Mouse (Mus musculus): ENCODE measurements at regions not wholly inside any gene's neighbourhood (a gene's known extent, or its start where the extent isn't known, plus 50 kb on each side); places are given as distances from the start of the nearest gene placed in this dataset.
A peak's percentile ranks its signal among the peaks of the same experiment; 100 is the strongest.

DNA sequence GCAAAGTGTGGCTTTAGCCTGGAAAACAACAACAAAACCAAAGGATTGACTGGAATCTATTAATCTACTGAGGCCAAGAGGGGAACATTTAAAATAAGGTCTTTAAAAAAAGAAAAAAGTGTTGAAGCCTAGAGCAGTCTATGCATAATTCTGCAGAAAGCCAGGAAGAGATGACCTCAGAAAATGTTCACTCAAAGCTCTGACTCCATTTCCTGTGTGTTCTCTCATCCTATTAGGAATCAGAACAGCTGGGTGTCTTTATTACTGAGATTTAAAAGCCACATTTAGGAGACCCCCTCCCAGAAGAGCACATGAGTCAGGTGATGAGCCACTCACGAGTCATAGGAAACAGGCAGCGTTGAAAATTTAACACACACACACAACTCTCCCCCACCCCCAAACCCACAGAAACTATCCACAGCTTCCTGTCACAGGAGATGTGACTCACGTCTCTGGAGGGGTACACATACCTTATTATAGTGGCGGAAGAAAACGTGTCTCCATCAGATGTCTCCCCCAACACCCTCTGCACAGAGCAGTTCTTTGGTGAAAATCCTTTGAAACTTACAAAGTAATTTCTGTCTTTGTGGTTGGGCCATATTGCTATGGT, 140.2 kb upstream of the Hmga2 start:
- no peak for DNase-seq (ENCODE audit: low spot score)

DNA sequence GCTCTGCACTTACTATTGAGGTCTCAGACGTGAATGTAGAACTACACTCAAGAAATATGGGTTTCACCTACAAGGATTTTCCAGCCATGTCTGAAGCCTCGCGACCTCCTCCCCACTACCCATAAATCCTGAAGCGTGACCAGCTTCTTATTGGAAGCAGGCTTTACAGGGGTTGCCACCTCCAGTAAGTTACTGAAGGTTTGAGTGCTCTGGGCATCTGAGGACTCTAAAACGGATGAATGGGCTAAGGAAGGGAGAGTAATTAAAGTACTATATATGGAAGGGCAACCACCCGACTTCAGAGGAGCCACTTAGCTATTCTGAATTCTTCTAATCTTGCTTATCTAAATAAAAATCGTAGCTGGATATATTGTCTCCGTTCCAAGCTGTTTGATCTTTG, 136.1 kb upstream of the Hmga2 start:
- DNase-seq (ENCODE audit: low spot score): no peak

DNA sequence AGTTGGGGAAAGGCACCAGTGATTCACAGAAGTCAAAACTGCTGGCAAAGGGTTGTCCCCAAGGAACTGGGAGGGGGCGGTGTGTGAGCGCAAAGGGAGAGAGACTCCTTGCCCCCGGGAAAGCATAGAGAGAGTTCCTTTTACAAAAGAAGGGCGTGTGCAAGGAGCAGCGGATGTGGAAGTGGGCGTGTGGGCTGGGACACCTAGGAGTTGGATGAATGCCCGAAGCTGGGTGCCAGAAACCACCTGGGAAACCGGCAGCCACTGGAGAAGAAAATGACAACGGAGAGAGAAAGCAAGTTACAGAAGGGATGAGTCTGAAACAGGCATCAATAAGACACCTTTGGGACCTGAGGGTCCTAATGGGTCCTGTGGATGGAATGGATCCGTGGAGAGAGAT, 133.8 kb upstream of the Hmga2 start:
- DNase-seq (ENCODE audit: low spot score): no peak

DNA sequence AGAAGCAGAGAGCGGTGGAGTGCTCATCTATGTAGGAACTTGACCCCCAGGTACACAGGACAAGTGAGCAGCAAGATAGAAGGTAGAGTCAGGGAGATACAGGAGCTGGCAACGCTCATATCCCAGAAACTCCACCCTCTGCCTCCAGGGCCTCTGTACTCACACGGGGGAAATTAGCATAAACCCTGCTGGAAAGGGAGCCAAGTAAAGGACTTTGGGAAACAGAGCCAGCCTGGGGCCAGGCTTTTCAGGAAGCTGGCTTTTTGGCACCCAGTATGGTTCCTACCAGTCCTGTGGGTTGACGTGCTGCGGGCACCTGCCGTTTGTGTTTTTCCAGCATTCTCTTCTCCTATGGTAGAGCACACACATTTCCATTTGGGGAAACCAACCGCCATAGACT, 128.2 kb upstream of the Hmga2 start:
- DNase-seq (ENCODE audit: low spot score): no peak

DNA sequence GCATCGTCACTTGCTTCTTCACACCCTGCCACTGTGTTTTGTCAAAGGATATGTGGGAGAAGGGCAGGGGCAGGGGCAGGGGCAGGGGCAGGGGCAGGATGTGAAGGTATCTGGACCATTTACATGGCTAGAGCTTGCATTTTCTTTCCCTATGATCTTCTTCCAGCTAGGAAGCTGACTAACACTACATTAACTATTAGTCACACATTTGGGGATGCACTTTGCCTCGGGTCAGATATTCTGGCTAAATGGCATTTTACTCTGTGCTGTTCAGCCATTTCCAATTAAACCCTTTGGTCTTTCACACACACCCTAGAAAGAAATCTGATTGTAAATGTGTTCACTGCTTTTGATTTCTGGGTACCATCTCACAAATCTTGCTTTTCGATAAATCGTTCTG, 126.9 kb upstream of the Hmga2 start:
- DNase-seq (ENCODE audit: low spot score): no peak

DNA sequence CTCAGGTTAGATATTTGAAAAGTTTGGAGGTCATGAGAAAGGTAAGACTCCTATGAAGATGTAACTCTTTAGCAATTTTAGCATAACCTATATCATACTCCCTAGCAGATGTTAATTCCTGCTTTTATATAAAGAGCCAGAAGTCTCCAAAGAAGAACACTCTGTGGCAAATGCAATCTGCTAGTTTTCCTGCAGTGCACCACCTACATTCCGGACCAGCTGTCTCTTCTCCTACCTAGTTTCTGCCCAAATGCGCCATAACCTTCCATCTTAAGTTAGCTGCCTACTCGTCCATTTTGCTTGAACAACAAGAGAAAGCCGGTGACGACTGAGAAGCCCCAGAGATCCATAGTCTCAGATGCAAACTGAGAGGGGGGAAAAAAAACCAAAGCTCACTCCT, 124.5 kb upstream of the Hmga2 start:
- no peak for DNase-seq (ENCODE audit: low spot score)

DNA sequence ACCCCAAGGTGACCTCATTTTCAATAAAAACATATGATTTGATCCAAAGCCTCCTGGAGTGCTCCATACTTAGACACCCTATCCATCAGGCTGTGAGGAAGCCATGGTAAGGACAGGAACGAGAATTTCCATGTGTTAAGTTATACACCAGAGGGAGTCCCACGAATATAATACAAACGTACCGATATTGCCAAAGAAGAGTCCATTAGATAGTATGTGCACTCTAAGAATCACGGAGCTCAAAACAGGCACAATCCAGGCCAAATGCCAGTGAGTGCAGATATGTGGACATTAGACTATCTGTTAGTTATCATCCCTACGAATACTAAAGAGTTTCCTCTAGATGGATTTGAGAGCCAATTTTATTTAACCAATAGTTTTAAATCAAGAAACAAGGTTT, 123.3 kb upstream of the Hmga2 start:
- peak; percentile 37 for DNase-seq (ENCODE audit: low spot score)

DNA sequence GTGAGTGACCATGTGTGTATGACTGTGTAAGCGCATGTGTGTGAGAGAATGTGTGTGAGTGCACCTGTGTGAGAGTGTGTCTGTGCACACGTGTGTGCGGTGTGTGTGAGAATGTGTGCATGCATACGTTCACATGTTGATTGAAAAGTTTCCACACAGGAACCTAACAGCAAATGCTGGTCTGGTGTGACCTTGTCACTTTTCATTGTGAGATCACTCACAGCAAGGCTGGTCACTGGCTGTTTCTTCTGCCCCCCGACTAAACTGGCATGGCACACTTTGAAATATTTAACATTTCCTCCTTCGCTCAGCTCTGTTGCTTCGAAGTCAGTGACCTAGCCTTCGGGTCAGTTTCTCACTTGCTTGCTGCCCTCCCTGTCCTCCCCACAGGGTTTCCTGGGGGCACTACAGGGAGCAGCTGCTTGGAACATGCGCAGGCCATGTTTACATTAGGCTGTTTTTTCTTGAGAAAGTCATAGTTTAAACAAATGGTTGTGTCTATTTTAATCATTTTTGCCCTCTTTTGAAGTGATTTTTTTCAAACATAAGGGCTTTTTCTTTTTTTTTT, 121.1 kb upstream of the Hmga2 start:
- DNase-seq (ENCODE audit: low spot score): no peak

DNA sequence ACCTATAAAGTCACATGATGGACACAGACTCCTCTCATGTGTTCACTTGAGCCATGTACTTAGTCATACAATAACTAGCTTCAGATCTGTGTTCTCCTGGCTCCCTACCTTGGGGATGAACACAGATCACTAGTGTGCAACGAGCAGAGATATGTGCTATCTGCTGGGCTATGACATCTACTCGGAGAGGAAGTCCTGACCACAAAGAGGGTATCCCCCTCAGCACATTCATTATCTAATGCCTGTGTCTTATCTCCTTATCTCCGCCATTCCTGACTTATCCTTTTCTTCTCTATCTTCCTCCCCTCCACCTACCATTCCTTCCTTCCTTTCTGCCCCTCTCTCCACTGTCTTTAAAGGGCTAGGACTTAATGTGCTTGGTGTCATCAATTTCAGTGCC, 118.9 kb upstream of the Hmga2 start:
- DNase-seq (ENCODE audit: low spot score): no peak

DNA sequence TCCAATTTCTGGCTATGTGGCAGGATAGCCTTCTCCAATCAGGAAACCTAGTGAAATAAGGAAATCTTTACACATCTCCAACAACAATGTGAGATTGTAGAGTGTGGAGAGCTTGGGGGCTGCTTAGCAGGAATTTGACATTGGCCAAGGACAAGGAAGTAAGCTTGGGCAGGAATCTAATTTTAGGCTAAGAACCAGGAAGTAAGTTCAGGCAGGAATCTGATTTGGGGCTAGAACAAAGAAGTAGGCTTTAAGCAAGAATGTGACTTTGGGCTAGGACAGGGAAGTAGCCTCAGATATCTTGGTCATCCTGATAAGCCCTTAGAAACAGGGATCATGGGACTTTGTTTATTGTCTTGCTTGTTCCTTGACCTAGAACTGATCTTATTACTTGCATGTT, 117.6 kb upstream of the Hmga2 start:
- no peak for DNase-seq (ENCODE audit: low spot score)

DNA sequence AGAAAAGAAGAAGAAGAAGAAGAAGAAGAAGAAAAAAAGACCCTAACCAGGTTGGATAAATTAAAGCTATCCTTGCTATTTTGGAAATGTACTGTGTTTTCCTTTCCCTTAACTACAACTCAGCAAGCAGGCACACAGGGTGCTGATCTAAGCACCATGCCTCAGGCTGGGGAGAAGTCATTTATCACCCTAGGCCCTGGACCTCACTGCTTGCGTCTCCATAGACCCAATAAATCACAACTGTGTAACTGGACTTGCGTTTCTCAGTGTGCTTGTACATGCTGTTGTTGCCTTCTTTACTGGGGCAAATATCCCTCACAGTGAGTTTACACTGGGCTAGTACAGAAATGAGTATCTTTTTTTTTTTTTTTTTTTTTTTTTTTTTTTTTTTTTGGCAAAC, 113.4 kb upstream of the Hmga2 start:
- DNase-seq (ENCODE audit: low spot score): no peak

DNA sequence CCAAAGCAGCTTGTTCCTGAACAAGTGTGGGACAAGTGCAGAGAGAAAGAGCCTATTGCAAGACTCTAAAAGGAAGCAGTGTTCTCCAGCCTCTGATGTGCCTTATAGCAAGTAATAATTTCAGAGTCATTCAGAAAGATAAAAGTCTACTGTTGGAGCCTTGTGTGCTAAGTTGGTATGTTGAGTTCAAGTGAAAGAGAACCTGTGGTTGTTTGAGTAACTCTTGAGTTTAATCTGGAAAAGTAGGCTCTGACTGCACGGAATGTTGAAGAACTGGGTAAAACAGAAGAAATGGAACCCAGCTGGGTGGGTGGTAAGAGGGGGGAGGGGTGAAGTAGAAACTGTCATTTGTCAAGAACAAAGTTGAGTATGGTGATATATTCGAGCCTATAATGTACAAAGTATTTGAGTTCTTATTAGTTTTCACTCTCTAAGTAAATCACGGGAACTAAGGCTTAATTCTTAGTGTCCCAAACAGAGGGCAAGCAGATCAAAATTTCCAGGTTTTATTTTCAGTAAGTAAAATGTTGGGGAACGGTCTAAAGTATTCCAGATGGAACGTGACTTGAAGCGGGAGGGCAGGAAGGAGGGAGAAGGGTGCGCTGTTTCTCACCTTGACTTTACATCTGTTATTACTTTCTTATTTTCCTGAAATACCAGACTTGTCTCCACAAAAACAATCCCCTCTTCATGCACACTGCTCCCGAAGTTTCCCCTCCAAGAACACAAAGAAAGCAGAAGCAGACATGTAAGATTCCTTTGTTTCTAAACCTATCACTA, 111.8 kb upstream of the Hmga2 start:
- no peak for DNase-seq (ENCODE audit: low spot score)

DNA sequence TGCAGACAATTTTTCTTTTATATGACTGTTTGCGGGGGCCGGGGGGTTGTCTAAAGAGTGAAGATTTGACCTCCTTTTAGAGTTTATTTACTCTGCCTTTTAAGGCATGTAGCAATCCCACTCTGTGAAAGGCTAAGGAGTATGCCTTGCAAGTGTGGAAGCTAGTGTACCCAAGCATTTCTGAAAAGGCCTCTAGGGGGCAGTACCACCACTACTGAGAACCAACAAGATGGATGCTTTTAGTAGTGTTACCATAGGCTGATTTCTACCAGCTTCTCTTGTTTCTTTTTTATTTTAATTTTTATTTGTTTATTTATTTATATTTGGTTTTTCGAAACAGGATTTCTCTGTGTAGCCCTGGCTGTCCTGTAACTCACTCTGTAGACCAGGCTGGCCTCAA, 110.9 kb upstream of the Hmga2 start:
- DNase-seq (ENCODE audit: low spot score): no peak

DNA sequence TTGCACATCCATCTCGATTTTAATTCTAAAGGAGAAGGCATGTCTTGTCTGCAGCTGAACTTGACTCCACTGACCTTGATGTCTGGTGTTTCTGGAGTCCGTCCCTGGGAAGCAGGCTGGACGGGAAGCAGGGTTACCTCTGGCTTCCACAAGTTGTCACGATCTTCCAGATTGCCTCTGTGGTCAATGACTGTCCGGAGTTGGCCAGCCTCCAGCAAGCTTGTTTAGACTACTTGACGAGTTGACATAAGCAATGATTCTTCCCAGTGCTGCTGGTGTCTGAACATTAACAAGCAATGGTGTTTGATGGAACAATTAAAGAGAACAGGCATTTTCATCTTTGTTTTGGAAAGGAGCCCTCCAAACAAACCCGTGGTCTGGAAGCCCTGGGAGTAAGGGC, 106.2 kb upstream of the Hmga2 start:
- DNase-seq (ENCODE audit: low spot score): peak; percentile 89

DNA sequence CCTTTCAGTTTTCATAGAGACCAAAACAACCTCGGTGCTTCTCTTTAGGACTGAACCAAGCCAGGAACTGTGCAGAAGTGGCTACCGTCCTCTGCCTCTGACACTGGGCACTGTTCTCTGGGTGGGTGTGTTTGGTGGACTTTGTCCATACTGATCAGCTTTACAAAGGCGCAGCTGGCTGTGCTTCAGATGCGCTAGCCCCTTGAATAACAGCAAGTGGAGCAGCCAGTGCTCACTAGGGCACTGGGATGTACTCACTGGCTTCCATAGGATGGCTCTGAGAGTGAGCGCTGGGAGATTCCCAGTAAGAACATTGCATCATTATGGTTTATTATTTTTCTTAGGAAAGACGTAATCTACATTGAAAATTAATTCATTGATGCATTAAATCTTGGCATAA, 105.3 kb upstream of the Hmga2 start:
- DNase-seq (ENCODE audit: low spot score): no peak

DNA sequence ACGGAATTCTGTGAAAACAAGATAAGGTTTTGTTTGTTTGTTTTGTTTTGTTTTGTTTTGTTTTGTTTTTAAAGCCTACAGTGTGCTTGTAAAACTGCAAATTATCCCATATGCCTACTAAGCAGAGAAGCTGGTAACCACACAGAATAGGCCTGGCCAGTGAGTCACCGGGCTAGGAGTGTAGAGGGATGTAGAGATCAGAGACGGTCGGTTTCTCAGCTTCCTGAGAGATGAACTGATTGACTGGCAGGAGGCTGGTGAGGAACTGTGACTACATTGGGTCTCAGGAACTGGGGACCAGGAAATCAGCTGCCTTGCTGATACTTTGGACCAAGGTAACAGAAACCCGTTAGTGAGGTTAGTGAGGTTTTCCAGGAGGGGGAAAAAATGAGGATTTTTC, 100.6 kb upstream of the Hmga2 start:
- DNase-seq (ENCODE audit: low spot score): no peak

DNA sequence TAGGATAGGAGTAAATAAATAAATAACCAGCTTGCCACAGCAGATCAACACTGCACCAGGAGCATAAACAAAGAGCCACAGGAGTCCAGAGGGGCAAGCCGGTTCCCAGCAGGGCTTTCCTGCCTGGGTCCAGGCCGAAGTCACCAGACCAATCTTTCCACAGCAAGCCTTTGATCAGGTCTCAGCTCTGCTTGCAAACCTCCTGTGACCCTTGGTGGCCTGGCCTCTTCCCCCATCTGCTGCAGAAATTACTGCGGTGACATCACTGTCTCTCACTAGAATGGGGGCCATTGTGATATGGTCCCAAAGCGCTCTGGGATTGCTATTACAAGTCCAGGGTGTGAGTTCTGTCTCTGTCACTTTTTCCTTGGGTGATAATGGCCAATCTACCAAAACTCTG, 99.9 kb upstream of the Hmga2 start:
- no peak for DNase-seq (ENCODE audit: low spot score)

DNA sequence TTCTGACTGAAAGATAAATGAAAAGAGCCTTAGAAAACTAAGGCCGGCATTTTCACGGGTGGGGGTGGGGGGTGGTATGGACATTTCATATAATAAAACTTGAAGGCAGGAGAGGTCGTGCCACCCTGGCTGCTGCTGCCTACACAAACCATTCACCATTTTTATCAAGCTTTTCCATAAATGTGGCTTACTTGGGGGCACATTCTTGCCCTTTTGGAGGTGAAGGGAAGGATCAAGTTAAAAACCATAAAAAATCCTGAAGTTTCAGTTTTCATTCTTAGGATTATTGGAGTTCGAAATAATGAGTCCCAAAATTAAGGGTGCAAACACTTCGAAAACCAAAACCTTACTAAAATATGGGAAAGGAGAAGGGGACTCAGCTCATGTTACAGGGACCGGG, 95.1 kb upstream of the Hmga2 start:
- DNase-seq (ENCODE audit: low spot score): no peak

DNA sequence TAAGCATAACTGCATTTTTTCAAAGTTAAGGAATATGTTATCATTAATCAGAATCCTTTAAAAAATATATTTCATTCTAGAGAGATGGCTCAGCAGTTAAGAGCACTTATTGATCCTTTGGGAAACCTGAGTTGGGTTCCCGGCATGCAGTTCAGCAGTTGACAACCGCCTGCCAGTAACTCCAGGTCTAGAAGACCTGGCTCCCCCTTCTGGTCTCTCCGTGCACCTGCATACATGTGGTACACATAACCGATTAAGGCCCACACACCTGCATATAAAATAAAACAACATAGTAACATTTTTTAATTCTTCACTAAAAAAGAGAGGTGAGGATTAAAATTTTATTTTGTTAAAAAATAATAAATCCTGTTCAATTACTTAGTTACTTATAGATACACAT, 89.7 kb upstream of the Hmga2 start:
- DNase-seq (ENCODE audit: low spot score): no peak

DNA sequence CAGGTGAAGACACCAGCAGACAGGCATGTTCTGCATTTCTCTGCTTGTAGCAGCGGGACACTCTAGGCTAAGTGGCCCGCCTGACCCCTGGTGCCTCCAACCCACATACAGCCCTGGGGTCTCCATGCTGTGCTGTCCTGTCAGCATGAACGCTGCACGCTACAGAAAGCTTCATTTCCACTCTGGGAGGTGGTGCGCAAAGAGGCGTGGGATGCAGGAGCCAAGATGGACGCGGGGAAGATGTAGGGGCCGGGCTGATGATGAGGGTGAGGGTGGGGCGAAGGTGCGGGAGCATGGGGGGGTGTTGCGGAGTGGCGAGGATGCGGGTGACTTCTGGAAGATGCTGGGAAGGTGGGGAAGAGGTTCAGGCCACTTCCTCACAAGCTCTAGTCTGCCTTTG, 88.6 kb upstream of the Hmga2 start:
- DNase-seq (ENCODE audit: low spot score): no peak

DNA sequence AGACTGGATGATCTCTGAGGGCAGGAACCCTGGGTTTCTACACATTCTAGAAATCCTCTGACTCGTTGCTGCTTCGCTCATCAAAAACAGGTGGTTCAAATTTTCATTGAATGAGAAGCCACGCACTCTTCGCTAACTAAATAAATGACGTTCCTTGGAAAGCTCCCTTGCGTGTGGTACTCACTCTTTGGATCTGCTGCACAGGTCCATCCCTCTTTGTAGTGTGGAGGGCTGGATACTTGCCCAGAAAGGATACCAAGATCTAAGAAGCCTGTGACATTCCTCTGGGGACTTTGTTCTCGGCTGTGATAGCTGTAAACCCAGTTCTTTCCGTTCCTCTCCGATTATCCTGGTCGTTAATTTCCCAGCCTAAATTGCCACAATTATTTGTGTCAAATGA, 87.7 kb upstream of the Hmga2 start:
- DNase-seq (ENCODE audit: low spot score): peak; percentile 35

DNA sequence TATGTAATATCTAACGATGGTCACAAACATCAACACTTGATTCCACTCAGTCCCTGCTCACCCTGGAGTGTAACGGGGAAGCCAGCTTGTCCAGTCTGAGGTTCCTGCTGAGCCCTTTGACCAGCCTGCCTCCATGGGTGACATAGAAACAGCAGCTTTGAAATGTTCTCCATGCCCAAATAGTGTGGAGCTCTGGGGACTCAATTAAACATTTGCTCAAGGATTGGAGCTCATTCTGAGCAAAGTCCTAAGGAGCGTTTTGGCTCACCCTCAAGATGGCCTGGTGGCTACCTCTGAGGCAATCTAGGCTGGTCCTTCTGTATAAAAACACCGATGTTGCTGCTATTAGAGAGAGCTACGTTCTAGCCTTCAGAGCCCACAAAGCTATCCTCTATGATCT, 85.6 kb upstream of the Hmga2 start:
- no peak for DNase-seq (ENCODE audit: low spot score)

DNA sequence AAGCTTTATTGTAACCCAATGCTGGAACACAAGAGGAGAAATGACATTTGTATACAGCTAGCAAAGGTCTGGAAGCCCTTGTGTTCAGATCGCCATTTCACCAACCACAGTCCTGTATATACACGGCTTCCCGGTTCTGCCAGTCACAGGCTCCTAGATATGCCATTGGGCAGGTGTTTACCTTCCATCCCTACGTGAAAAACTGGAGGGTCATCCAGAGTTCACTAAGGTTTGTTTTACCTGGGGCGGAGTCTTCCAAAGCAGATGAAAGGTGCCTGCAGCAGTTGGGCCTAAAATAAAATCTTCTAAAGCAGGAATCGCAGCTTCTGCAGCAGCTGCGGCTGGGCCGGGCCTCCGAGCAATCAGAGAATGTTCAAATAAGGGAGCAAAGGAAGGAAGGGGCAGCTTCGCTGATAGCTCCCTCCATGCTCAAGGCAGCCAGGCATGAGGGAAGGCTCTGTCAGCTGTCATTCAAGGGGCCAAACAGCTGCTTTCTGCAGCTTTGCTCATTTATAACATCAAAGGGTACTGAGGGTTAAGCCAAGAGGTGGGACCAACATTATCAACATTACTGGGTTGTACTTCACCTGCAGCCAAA, 81.7 kb upstream of the Hmga2 start:
- no peak for DNase-seq (ENCODE audit: low spot score)

DNA sequence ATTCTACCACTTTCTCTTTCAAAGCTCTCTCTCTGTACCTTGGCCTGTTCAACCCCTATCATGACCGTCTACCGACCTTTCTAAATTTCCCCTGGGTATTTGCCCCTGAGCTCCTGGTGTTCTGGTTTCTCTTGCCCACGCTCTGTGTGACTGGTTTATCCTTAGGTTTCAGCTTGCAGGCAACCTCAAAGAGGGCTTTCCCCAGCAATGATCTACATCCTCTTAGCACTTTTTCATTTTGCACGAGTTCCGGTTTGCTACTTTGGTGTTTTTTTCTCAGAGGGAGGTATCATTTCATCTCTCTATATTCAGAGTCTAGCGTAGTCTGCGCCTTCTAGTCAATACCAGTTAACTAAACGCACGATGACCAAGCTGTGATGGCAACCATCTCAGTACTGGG, 79.8 kb upstream of the Hmga2 start:
- no peak for DNase-seq (ENCODE audit: low spot score)

Data from MN1 (cell line).